Mouse (Mus musculus) lung, postnatal 25 days (tissue): ENCODE data around the gene Gm29094.
A peak's percentile ranks its signal among the peaks of the same experiment; 100 is the strongest.
"Not testable (repeated sequence)": the region's sequence is repeated elsewhere in the genome, so short reads cannot be mapped to it uniquely, and the experiment has no call there.

Source experiments
- DNase-seq: peaks from one replicate; pipeline ENCODE4 v3.0.0; 2022; ENCODE audit warnings: low spot score

Gene Gm29094

GRCm38 (mm10) chr9:89198969-89199416 is at the start of gene Gm29094, which contains the start of gene Bcl2a1b:
Gene Gm29094 (plus strand): TSS chr9:89199379.
Gene Bcl2a1b (plus strand): TSS chr9:89199209.
- DNase-seq, result peak; percentile 71

GRCm38 (mm10) chr9:89172539-89172938 is 26.6 kb upstream of the Gm29094 start:
- not testable (repeated sequence) for DNase-seq

- DNase-seq, result peak; percentile 84
Measured at GRCm38 (mm10) chr9:89178833-89179232, 20.3 kb upstream of the Gm29094 start.

GRCm38 (mm10) chr9:89179469-89179868 is 19.7 kb upstream of the Gm29094 start:
- DNase-seq, result not testable (repeated sequence)

- not testable (repeated sequence) for DNase-seq
Measured at GRCm38 (mm10) chr9:89187006-89187405, 12.2 kb upstream of the Gm29094 start.

- not testable (repeated sequence) for DNase-seq
Measured at GRCm38 (mm10) chr9:89195483-89195882, 3.7 kb upstream of the Gm29094 start.

- DNase-seq, result peak; percentile 85
Measured at GRCm38 (mm10) chr9:89197509-89197908, 1.7 kb upstream of the Gm29094 start.

GRCm38 (mm10) chr9:89198349-89198748 is 830 bp upstream of the Gm29094 start:
- not testable (repeated sequence) for DNase-seq

- DNase-seq, result not testable (repeated sequence)
Measured at GRCm38 (mm10) chr9:89202256-89202655, 3.1 kb downstream of the Gm29094 start.

- not testable (repeated sequence) for DNase-seq
Measured at GRCm38 (mm10) chr9:89208939-89209338, 9.8 kb downstream of the Gm29094 start.

- DNase-seq, result not testable (repeated sequence)
Measured at GRCm38 (mm10) chr9:89210353-89211064, 11.3 kb downstream of the Gm29094 start, which contains the start of gene Mthfs. Gene Mthfs (plus strand): TSS chr9:89210676.

- DNase-seq, result peak; percentile 88
Measured at GRCm38 (mm10) chr9:89211065-89211858, 12.1 kb downstream of the Gm29094 start.

GRCm38 (mm10) chr9:89212428-89212827 is 13.2 kb downstream of the Gm29094 start:
- peak; percentile 68 for DNase-seq

GRCm38 (mm10) chr9:89218174-89218573 is 19.0 kb downstream of the Gm29094 start:
- not testable (repeated sequence) for DNase-seq

GRCm38 (mm10) chr9:89219668-89220067 is 20.5 kb downstream of the Gm29094 start:
- not testable (repeated sequence) for DNase-seq

GRCm38 (mm10) chr9:89220704-89221287 is 21.6 kb downstream of the Gm29094 start:
- DNase-seq, result not testable (repeated sequence)

GRCm38 (mm10) chr9:89226071-89226470 is 26.9 kb downstream of the Gm29094 start:
- no peak for DNase-seq

- DNase-seq, result no peak
Measured at GRCm38 (mm10) chr9:89228122-89228521, 28.9 kb downstream of the Gm29094 start.

- DNase-seq, result not testable (repeated sequence)
Measured at GRCm38 (mm10) chr9:89230897-89231497, 31.8 kb downstream of the Gm29094 start.

GRCm38 (mm10) chr9:89237131-89237530 is 38.0 kb downstream of the Gm29094 start:
- DNase-seq, result not testable (repeated sequence)

GRCm38 (mm10) chr9:89238976-89239505 is 39.9 kb downstream of the Gm29094 start:
- DNase-seq, result not testable (repeated sequence)
